Mouse (Mus musculus): ENCODE data around the gene D430041D05Rik.

GRCm38 (mm10) chr2:104261741-104262067 lies 149.1 kb downstream of the D430041D05Rik start:
- TF ChIP-seq ZNF384 (IDR thresholded peaks at IDR 0.05; ENCODE audit: low read depth, low read length) = no peak
- TF ChIP-seq MAFK (IDR thresholded peaks at IDR 0.05; ENCODE audit: insufficient read depth, low read depth, low read length) = no peak

All from ES-E14 (cell line).